Comparison of ENCODE assay signal across 9 mouse cellular contexts in genomic region chr10:58394170-58394569, GRCm38 (mm10). TPM values are rescaled to one million over a fixed set of nuclear protein-coding genes. Genes with fewer than 3 reads are reported as not detected.
DNase-seq lines count a peak whose midpoint lies in the region; ATAC-seq lines count a peak whose summit lies in the region.
"Had no signal": no experiment of that assay in that cellular context is flagged by ENCODE, and none has a peak within 500 bp of the region (broad histone marks: within the 10 kb centered on the region; RNA-seq: fewer than 3 reads in every experiment).

No protein-coding gene starts in this region.

- H3K27ac ChIP-seq in midbrain, embryonic 15.5 days: no peak overlapping the region
- H3K27ac ChIP-seq in midbrain, embryonic 14.5 days (replicated peaks; ENCODE audit: low read depth, low read length): no peak overlapping the region
- H3K27ac ChIP-seq in heart, embryonic 13.5 days (replicated peaks): peak overlapping the region; percentile 94
- H3K27ac ChIP-seq in liver, embryonic 12.5 days: peak overlapping the region; percentile 15; the same call in 1 of the 2 replicates
- peak overlapping the region; percentile 43 for H3K27ac ChIP-seq in stomach, embryonic 16.5 days (ENCODE audit: low read length)
- no peak overlapping the region for H3K27ac ChIP-seq in midbrain, embryonic 10.5 days (replicated peaks)

- H3K4me1 ChIP-seq in midbrain, embryonic 15.5 days: peaks cover 6% of the 10 kb centered on the region; the same call in 1 of the 2 replicates
- H3K4me1 ChIP-seq in midbrain, embryonic 14.5 days (ENCODE audit: control insufficient read depth, insufficient read depth, low read length): no peaks in the 10 kb centered on the region; the same call in 1 of the 2 replicates
- H3K4me1 ChIP-seq in heart, embryonic 13.5 days: peaks cover 70% of the 10 kb centered on the region
- peaks cover 56% of the 10 kb centered on the region for H3K4me1 ChIP-seq in liver, embryonic 12.5 days
- H3K4me1 ChIP-seq in stomach, embryonic 16.5 days (ENCODE audit: control insufficient read depth, insufficient read depth, low read length): peaks cover 24% of the 10 kb centered on the region
- H3K4me1 ChIP-seq in midbrain, embryonic 10.5 days: no peaks in the 10 kb centered on the region

- no peak for DNase-seq in midbrain, embryonic 14.5 days
- no peak for DNase-seq in thymus, adult 18-20 months
- DNase-seq in layer of hippocampus, adult 8-10 months (ENCODE audit: low spot score in 2 of 2): no peak
- DNase-seq in midbrain, embryonic 10.5 days (ENCODE audit: low spot score): no peak

- H3K9me3 ChIP-seq in midbrain, embryonic 15.5 days: no peaks in the 10 kb centered on the region
- H3K9me3 ChIP-seq in midbrain, embryonic 14.5 days (ENCODE audit: control insufficient read depth, low read length): no peaks in the 10 kb centered on the region
- H3K9me3 ChIP-seq in heart, embryonic 13.5 days: no peaks in the 10 kb centered on the region
- H3K9me3 ChIP-seq in liver, embryonic 12.5 days (replicated peaks): no peaks in the 10 kb centered on the region
- no peaks in the 10 kb centered on the region for H3K9me3 ChIP-seq in stomach, embryonic 16.5 days (replicated peaks; ENCODE audit: control insufficient read depth, low read length)
- H3K9me3 ChIP-seq in midbrain, embryonic 10.5 days (replicated peaks): no peaks in the 10 kb centered on the region
- H3K9me3 ChIP-seq: G1E had no signal

- no peak overlapping the region for H3K9ac ChIP-seq in midbrain, embryonic 15.5 days
- no peak overlapping the region for H3K9ac ChIP-seq in midbrain, embryonic 14.5 days (replicated peaks; ENCODE audit: low read length)
- H3K9ac ChIP-seq in heart, embryonic 13.5 days: peak overlapping the region; percentile 82
- no peak overlapping the region for H3K9ac ChIP-seq in liver, embryonic 12.5 days
- H3K9ac ChIP-seq in stomach, embryonic 16.5 days (ENCODE audit: low read length): peak overlapping the region; percentile 8; the same call in 1 of the 2 replicates

- ATAC-seq in midbrain, embryonic 15.5 days (replicated peaks): 0 out of 2 replicates have a peak, but pooled peaks have one; percentile 46
- no peak for ATAC-seq in midbrain, embryonic 14.5 days (ENCODE audit: low FRiP score, low TSS enrichment)
- ATAC-seq in heart, embryonic 13.5 days (ENCODE audit: extremely low read depth, insufficient number of reproducible peaks, low FRiP score, low TSS enrichment): peak; percentile 79
- no peak for ATAC-seq in liver, embryonic 12.5 days
- peak; percentile 78 for ATAC-seq in stomach, embryonic 16.5 days (ENCODE audit: insufficient read depth, low FRiP score)

- no peak overlapping the region for H3K4me3 ChIP-seq in midbrain, embryonic 15.5 days
- no peak overlapping the region for H3K4me3 ChIP-seq in midbrain, embryonic 14.5 days (replicated peaks; ENCODE audit: low read depth, low read length)
- H3K4me3 ChIP-seq in heart, embryonic 13.5 days: peak overlapping the region; percentile 53
- no peak overlapping the region for H3K4me3 ChIP-seq in liver, embryonic 12.5 days
- H3K4me3 ChIP-seq in stomach, embryonic 16.5 days (replicated peaks; ENCODE audit: low read length): peak overlapping the region; percentile 5; the same call in 1 of the 2 replicates
- H3K4me3 ChIP-seq in midbrain, embryonic 10.5 days: no peak overlapping the region

- 64% methylated on average over 10 of the region's 10 CpGs for WGBS in midbrain, embryonic 15.5 days
- 75% methylated on average over 10 of the region's 10 CpGs for WGBS in midbrain, embryonic 14.5 days
- WGBS in heart, embryonic 13.5 days: 22% methylated on average over 10 of the region's 10 CpGs
- WGBS in liver, embryonic 12.5 days (ENCODE audit: insufficient replicate concordance): 76% methylated on average over 10 of the region's 10 CpGs
- WGBS in stomach, embryonic 16.5 days: 52% methylated on average over 10 of the region's 10 CpGs
- WGBS in midbrain, embryonic 10.5 days: 87% methylated on average over 10 of the region's 10 CpGs

- no peak overlapping the region for H3K4me2 ChIP-seq in midbrain, embryonic 15.5 days
- H3K4me2 ChIP-seq in midbrain, embryonic 14.5 days (ENCODE audit: low read length): no peak overlapping the region
- H3K4me2 ChIP-seq in heart, embryonic 13.5 days: peak overlapping the region; percentile 66
- H3K4me2 ChIP-seq in liver, embryonic 12.5 days: no peak overlapping the region
- no peak overlapping the region for H3K4me2 ChIP-seq in stomach, embryonic 16.5 days (ENCODE audit: low read depth, low read length)

- H3K36me3 ChIP-seq in midbrain, embryonic 15.5 days (replicated peaks): no peaks in the 10 kb centered on the region
- H3K36me3 ChIP-seq in midbrain, embryonic 14.5 days (ENCODE audit: control insufficient read depth, insufficient read depth, low read length): no peaks in the 10 kb centered on the region
- H3K36me3 ChIP-seq in heart, embryonic 13.5 days: peaks cover 5% of the 10 kb centered on the region
- peaks cover 34% of the 10 kb centered on the region for H3K36me3 ChIP-seq in liver, embryonic 12.5 days
- no peaks in the 10 kb centered on the region for H3K36me3 ChIP-seq in stomach, embryonic 16.5 days (ENCODE audit: control insufficient read depth, insufficient read depth, low read length)
- peaks cover 4% of the 10 kb centered on the region for H3K36me3 ChIP-seq in midbrain, embryonic 10.5 days

- no peaks in the 10 kb centered on the region for H3K27me3 ChIP-seq in midbrain, embryonic 15.5 days (replicated peaks)
- H3K27me3 ChIP-seq in midbrain, embryonic 14.5 days (ENCODE audit: control insufficient read depth, insufficient read depth, low read length): no peaks in the 10 kb centered on the region
- no peaks in the 10 kb centered on the region for H3K27me3 ChIP-seq in heart, embryonic 13.5 days (replicated peaks)
- H3K27me3 ChIP-seq in liver, embryonic 12.5 days (replicated peaks): no peaks in the 10 kb centered on the region
- no peaks in the 10 kb centered on the region for H3K27me3 ChIP-seq in stomach, embryonic 16.5 days (ENCODE audit: control insufficient read depth, insufficient read depth, low read length)
- no peaks in the 10 kb centered on the region for H3K27me3 ChIP-seq in midbrain, embryonic 10.5 days (ENCODE audit: low read depth, poor library complexity, severe bottlenecking)

RNA-seq across cellular contexts. Expression of gene Ranbp2, which starts 52.5 kb away (rescaled TPM):
- 15.2 and 16.0 TPM in 2 replicates for polyA plus RNA-seq in midbrain, embryonic 15.5 days (2015; fragmentation: Nextera tagmentation; extraction: Ambion mirVana)
- 32.7 and 35.6 TPM in 2 replicates for polyA plus RNA-seq in midbrain, embryonic 14.5 days (2014; fragmentation: Nextera tagmentation; extraction: Ambion mirVana)
- polyA plus RNA-seq in heart, embryonic 13.5 days (2015; fragmentation: Nextera tagmentation; extraction: Ambion mirVana): 14.0 and 15.2 TPM in 2 replicates
- 32.1 and 33.2 TPM in 2 replicates for polyA plus RNA-seq in liver, embryonic 12.5 days (2016; fragmentation: Nextera tagmentation; extraction: Ambion mirVana)
- polyA plus RNA-seq in stomach, embryonic 16.5 days (2015; fragmentation: Nextera tagmentation; extraction: Ambion mirVana): 21.3 and 23.3 TPM in 2 replicates
- total RNA-seq in layer of hippocampus, adult 8-10 months (2022): 10 to 100 TPM; 73.9 to 89.2 (median 84.7) TPM
- 23.9 and 27.2 TPM in 2 replicates for polyA plus RNA-seq in midbrain, embryonic 10.5 days (2016; fragmentation: Nextera tagmentation; extraction: Ambion mirVana)

Comparison
In these comparisons a context has a peak if more than half of its experiments do, and no peak if none do; other contexts are left out.
1. ATAC-seq: peak in midbrain, embryonic 15.5 days (single experiment), heart, embryonic 13.5 days (single experiment) and stomach, embryonic 16.5 days (single experiment); none in midbrain, embryonic 14.5 days (single experiment) and liver, embryonic 12.5 days (single experiment).
2. H3K27ac ChIP-seq: peak in heart, embryonic 13.5 days (single experiment), liver, embryonic 12.5 days (single experiment) and stomach, embryonic 16.5 days (single experiment); none in midbrain, embryonic 15.5 days (single experiment), midbrain, embryonic 14.5 days (single experiment) and midbrain, embryonic 10.5 days (single experiment).
3. H3K4me3 ChIP-seq: peak in heart, embryonic 13.5 days (single experiment) and stomach, embryonic 16.5 days (single experiment); none in midbrain, embryonic 15.5 days (single experiment), midbrain, embryonic 14.5 days (single experiment), liver, embryonic 12.5 days (single experiment) and midbrain, embryonic 10.5 days (single experiment).
4. H3K9ac ChIP-seq: peak in heart, embryonic 13.5 days (single experiment) and stomach, embryonic 16.5 days (single experiment); none in midbrain, embryonic 15.5 days (single experiment), midbrain, embryonic 14.5 days (single experiment) and liver, embryonic 12.5 days (single experiment).